Mouse (Mus musculus): ENCODE results near the gene Prodh2.
"Not testable (repeated sequence)": the region's sequence is repeated elsewhere in the genome, so short reads cannot be mapped to it uniquely, and the experiment has no call there.

Gene Prodh2

GRCm38 (mm10) chr7:30490251-30490956, 3.0 kb upstream of the Prodh2 start:
- peak in 1 of 2 experiments; percentile 58 for DNase-seq (ENCODE audit: low spot score in 2 of 2)

- DNase-seq (ENCODE audit: low spot score in 2 of 2), result no peak
Observed at GRCm38 (mm10) chr7:30490957-30491307, 2.5 kb upstream of the Prodh2 start.

- DNase-seq (ENCODE audit: low spot score in 2 of 2), result peak in 1 of 2 experiments; percentile 77
Observed at GRCm38 (mm10) chr7:30492765-30493164, 657 bp upstream of the Prodh2 start.

GRCm38 (mm10) chr7:30495506-30496042, 2.2 kb downstream of the Prodh2 start:
- not testable (repeated sequence) for DNase-seq (ENCODE audit: low spot score in 2 of 2)

- DNase-seq (ENCODE audit: low spot score in 2 of 2), result not testable (repeated sequence)
Observed at GRCm38 (mm10) chr7:30501159-30501558, 7.7 kb downstream of the Prodh2 start.

- DNase-seq (ENCODE audit: low spot score in 2 of 2), result no peak
Observed at GRCm38 (mm10) chr7:30508061-30508460, 14.6 kb downstream of the Prodh2 start.

GRCm38 (mm10) chr7:30515003-30515760, 21.8 kb downstream of the Prodh2 start:
- DNase-seq (ENCODE audit: low spot score in 2 of 2), result no peak

- no peak for DNase-seq (ENCODE audit: low spot score in 2 of 2)
Observed at GRCm38 (mm10) chr7:30518325-30518724, 24.9 kb downstream of the Prodh2 start.

GRCm38 (mm10) chr7:30520396-30520795, 27.0 kb downstream of the Prodh2 start:
- no peak for DNase-seq (ENCODE audit: low spot score in 2 of 2)

GRCm38 (mm10) chr7:30520856-30521255, 27.4 kb downstream of the Prodh2 start:
- no peak for DNase-seq (ENCODE audit: low spot score in 2 of 2)

- no peak for DNase-seq (ENCODE audit: low spot score in 2 of 2)
Observed at GRCm38 (mm10) chr7:30522871-30523270, 29.4 kb downstream of the Prodh2 start.

- DNase-seq (ENCODE audit: low spot score in 2 of 2), result no peak
Observed at GRCm38 (mm10) chr7:30524487-30524886, 31.1 kb downstream of the Prodh2 start.

GRCm38 (mm10) chr7:30525954-30526353, 32.5 kb downstream of the Prodh2 start:
- no peak for DNase-seq (ENCODE audit: low spot score in 2 of 2)

GRCm38 (mm10) chr7:30526399-30526798, 33.0 kb downstream of the Prodh2 start:
- no peak for DNase-seq (ENCODE audit: low spot score in 2 of 2)

GRCm38 (mm10) chr7:30526981-30527380, 33.6 kb downstream of the Prodh2 start:
- no peak for DNase-seq (ENCODE audit: low spot score in 2 of 2)

- peak; percentile 80 to 83 for DNase-seq (ENCODE audit: low spot score in 2 of 2)
Observed at GRCm38 (mm10) chr7:30531291-30531815, 37.9 kb downstream of the Prodh2 start.

GRCm38 (mm10) chr7:30532931-30533330, 39.5 kb downstream of the Prodh2 start:
- DNase-seq (ENCODE audit: low spot score in 2 of 2), result no peak

GRCm38 (mm10) chr7:30533941-30534632, 40.7 kb downstream of the Prodh2 start:
- peak in 1 of 2 experiments; percentile 57 for DNase-seq (ENCODE audit: low spot score in 2 of 2)

- DNase-seq (ENCODE audit: low spot score in 2 of 2), result peak; percentile 92 to 97
Observed at GRCm38 (mm10) chr7:30534633-30535577, 41.5 kb downstream of the Prodh2 start, which contains the start of gene Arhgap33. Arhgap33 (minus strand) TSS chr7:30535060.

GRCm38 (mm10) chr7:30540572-30540971, 47.1 kb downstream of the Prodh2 start:
- DNase-seq (ENCODE audit: low spot score in 2 of 2), result no peak

GRCm38 (mm10) chr7:30544327-30544726, 50.9 kb downstream of the Prodh2 start:
- DNase-seq (ENCODE audit: low spot score in 2 of 2), result no peak

Data from left cerebral cortex, adult 9 months (tissue).